Mouse (Mus musculus) liver, embryonic 14.5 days (tissue): ENCODE measurements around the gene Cpa5.

Source experiments
- CTCF ChIP-seq: IDR thresholded peaks from 2 replicates; pipeline ENCODE4 v1.5.1; 2016; ENCODE audit warnings: antibody characterized with exemption, low read depth, control low read depth
- EP300 ChIP-seq: IDR thresholded peaks from 2 replicates; pipeline ENCODE4 v1.6.1; 2016; ENCODE audit warnings: antibody characterized with exemption, low read depth

DNA sequence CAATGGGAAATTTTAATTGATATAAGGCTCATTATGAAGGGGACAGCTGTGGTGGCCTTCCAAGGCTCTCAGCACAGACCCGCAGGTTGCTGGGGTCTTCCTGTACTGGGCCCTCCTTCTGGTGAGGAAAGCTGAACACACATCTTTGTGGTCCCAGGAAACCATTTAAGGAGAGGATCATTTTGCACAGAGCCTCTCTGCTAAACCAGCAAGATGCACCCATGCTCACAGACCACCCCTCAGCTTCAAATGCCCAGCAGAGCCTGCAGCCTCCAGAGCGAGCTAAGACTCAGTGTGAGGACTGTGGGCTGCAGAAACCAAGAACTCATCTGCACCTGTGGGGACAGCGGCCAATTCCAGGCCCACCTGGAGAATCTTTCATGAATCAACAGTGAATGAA lies 44.1 kb downstream of the Cpa5 start:
- TF ChIP-seq EP300, result no peak
- TF ChIP-seq CTCF, result no peak
